Mouse (Mus musculus): ENCODE results near the gene Slc29a1. TPM values are rescaled to one million over a fixed set of nuclear protein-coding genes. Genes with fewer than 3 reads are reported as not detected.

Gene Slc29a1
- polyA plus RNA-seq, 1 experiment from 2014 or later: 30.7 TPM

DNA sequence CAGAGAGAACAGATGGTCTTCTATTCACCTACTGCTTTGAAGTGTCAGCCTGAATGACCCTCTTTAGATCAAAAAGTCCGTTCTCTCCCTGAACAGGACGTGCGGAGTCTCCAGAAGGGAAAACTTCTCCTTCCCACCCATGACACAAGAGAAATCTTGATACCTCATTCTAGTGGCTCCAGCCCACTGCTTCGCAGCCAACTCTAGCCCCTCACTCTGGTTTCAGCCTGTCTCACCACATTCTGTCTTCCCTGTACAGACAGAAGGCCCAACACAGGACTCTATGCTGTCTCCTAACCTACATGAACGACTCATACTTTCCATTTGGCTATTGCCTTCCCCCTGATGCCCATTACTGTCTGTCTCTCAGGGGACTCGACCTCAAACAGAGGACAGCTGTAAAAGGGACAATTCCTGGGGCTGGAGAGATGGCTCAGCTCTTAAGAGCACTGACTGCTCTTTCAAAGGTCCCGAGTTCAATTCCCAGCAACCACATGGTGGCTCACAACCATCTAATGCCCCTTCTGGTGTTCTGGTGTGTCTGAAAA, 48.1 kb downstream of the Slc29a1 start:
- Histone ChIP-seq H3K4me2 (no peak overlapping the region), H3K9ac (no peak overlapping the region), H3K36me3 (replicated peaks) (peaks cover 4% of the 10 kb centered on the region; the same call in 1 of the 2 replicates), H3K27me3 (replicated peaks) (peaks cover 16% of the 10 kb centered on the region), H3K4me1 (peaks cover 46% of the 10 kb centered on the region), H3K27ac (no peak overlapping the region), H3K4me3 (no peak overlapping the region), H3K9me3 (no peaks in the 10 kb centered on the region)
- 44% methylated on average over 7 of the region's 7 CpGs for WGBS
- ATAC-seq (replicated peaks): no peak

GRCm38 (mm10) chr17:45550253-45550652, 49.2 kb downstream of the Slc29a1 start:
- Histone ChIP-seq H3K4me3 (peak overlapping the region; percentile 93; the same call in 1 of the 2 replicates), H3K9ac (no peak overlapping the region), H3K4me2 (peak overlapping the region; percentile 56), H3K27ac (0 out of 2 replicates have a peak overlapping the region, but pooled peaks have one; percentile 96), H3K9me3 (no peaks in the 10 kb centered on the region), H3K4me1 (peaks cover 43% of the 10 kb centered on the region), H3K36me3 (replicated peaks) (peaks cover 11% of the 10 kb centered on the region; the same call in 1 of the 2 replicates), H3K27me3 (replicated peaks) (peaks cover 23% of the 10 kb centered on the region)
- WGBS: 24% methylated on average over 5 of the region's 5 CpGs
- ATAC-seq (replicated peaks): no peak

- Histone ChIP-seq H3K27me3 (replicated peaks) (peaks cover 23% of the 10 kb centered on the region), H3K36me3 (replicated peaks) (peaks cover 15% of the 10 kb centered on the region), H3K4me2 (peak within 1 kb of the TSS; percentile 56), H3K9me3 (no peaks in the 10 kb centered on the region), H3K27ac (peak within 1 kb of the TSS; percentile 96), H3K4me3 (peak within 1 kb of the TSS; percentile 93), H3K9ac (peak within 1 kb of the TSS; percentile 96), H3K4me1 (peaks cover 44% of the 10 kb centered on the region)
- ATAC-seq (replicated peaks): peak; percentile 45
- under 1% methylated on average over 22 of the region's 29 CpGs for WGBS
Measured at GRCm38 (mm10) chr17:45549617-45550181, 49.7 kb downstream of the Slc29a1 start, which contains the start of gene Tmem151b. Gene Tmem151b, minus strand, starts transcription at chr17:45549677.

GRCm38 (mm10) chr17:45548541-45549512, 50.6 kb downstream of the Slc29a1 start:
- H3K4me3 ChIP-seq: peak overlapping the region; percentile 93
- peaks cover 21% of the 10 kb centered on the region for H3K27me3 ChIP-seq (replicated peaks)
- H3K27ac ChIP-seq: peak overlapping the region; percentile 96
- peaks cover 51% of the 10 kb centered on the region for H3K4me1 ChIP-seq
- peak overlapping the region; percentile 56 for H3K4me2 ChIP-seq
- 2% methylated on average over 59 of the region's 68 CpGs for WGBS
- H3K9ac ChIP-seq: peak overlapping the region; percentile 96
- ATAC-seq (replicated peaks): peak; percentile 72
- H3K9me3 ChIP-seq: no peaks in the 10 kb centered on the region
- H3K36me3 ChIP-seq (replicated peaks): peaks cover 15% of the 10 kb centered on the region

- no peak for ATAC-seq (replicated peaks)
- WGBS: 86% methylated on average over 5 of the region's 5 CpGs
- Histone ChIP-seq H3K4me2 (peak overlapping the region; percentile 56), H3K9ac (no peak overlapping the region), H3K4me3 (peak overlapping the region; percentile 93), H3K27me3 (replicated peaks) (peaks cover 21% of the 10 kb centered on the region), H3K9me3 (no peaks in the 10 kb centered on the region), H3K27ac (no peak overlapping the region), H3K4me1 (peaks cover 52% of the 10 kb centered on the region), H3K36me3 (replicated peaks) (peaks cover 15% of the 10 kb centered on the region)
Measured at GRCm38 (mm10) chr17:45547461-45548190, 51.8 kb downstream of the Slc29a1 start.

DNA sequence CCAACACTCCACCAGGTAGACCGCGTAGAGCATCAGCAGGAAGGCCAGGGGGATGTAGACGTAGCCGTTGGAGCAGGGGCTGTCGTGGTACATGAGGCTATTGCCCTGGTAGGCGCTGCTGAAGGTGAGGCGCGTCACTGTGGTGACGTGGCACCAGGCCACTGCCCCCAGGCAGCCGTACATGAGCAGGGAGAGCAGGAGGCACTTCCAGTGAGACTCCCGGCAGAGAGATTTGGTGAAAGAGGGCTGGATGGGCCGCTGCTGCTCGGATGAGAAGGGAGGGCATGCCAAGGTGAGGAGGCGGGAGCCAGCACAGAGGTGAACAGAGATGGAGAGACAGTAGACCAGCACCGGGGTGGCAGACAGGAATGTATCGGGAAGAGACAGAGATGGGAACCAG, 52.5 kb downstream of the Slc29a1 start:
- ATAC-seq (replicated peaks): no peak
- Histone ChIP-seq H3K27me3 (replicated peaks) (peaks cover 21% of the 10 kb centered on the region), H3K36me3 (replicated peaks) (peaks cover 15% of the 10 kb centered on the region), H3K27ac (no peak overlapping the region), H3K9me3 (no peaks in the 10 kb centered on the region), H3K4me1 (peaks cover 51% of the 10 kb centered on the region), H3K9ac (no peak overlapping the region), H3K4me3 (no peak overlapping the region), H3K4me2 (no peak overlapping the region)
- 71% methylated on average over 16 of the region's 16 CpGs for WGBS

DNA sequence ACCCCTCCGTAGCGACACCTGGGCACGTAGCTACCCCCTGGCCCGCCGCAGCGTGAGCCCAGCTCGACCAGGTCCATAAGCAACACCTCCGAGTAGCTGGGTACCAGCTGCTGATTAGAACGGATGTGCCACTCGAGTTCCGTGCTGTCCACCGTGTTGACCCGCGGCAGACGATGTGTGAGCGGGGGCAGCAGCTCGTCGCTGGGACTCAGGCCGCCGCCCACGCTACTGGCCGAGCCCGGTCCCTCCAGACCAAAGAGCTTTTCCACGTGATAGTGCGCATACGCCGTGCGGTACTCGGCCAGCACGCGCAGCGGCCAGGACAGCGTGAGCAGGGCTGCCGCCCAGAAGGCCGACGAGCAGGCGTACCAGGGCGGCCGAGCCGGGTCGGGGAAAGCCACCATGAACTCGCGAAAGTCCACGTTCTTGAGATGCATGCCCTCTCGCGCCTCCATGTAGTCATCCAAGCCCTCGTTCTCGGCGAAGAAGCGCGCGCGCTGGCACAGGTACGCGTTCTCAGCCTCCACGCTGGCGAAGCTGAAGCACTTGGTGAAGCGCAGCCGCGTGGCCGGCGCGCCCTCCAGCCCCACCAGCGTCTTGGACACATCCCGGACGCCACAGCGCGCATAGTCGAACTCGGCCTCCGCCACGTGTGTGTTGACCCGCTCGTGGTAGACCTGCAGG, 54.0 kb downstream of the Slc29a1 start:
- no peak overlapping the region for H3K9ac ChIP-seq
- peak overlapping the region; percentile 15 for H3K4me2 ChIP-seq
- 15% methylated on average over 74 of the region's 74 CpGs for WGBS
- H3K4me1 ChIP-seq: peaks cover 42% of the 10 kb centered on the region
- peaks cover 21% of the 10 kb centered on the region for H3K27me3 ChIP-seq (replicated peaks)
- no peak overlapping the region for H3K27ac ChIP-seq
- peaks cover 15% of the 10 kb centered on the region for H3K36me3 ChIP-seq (replicated peaks)
- ATAC-seq (replicated peaks): no peak
- H3K9me3 ChIP-seq: no peaks in the 10 kb centered on the region
- H3K4me3 ChIP-seq: peak overlapping the region; percentile 1; the same call in 1 of the 2 replicates

GRCm38 (mm10) chr17:45544873-45545277, 54.5 kb downstream of the Slc29a1 start:
- no peak for ATAC-seq (replicated peaks)
- Histone ChIP-seq H3K36me3 (replicated peaks) (peaks cover 15% of the 10 kb centered on the region), H3K9ac (no peak overlapping the region), H3K4me2 (peak overlapping the region; percentile 15), H3K4me1 (peaks cover 36% of the 10 kb centered on the region), H3K4me3 (peak overlapping the region; percentile 1; the same call in 1 of the 2 replicates), H3K9me3 (no peaks in the 10 kb centered on the region), H3K27ac (no peak overlapping the region), H3K27me3 (replicated peaks) (peaks cover 21% of the 10 kb centered on the region)
- 6% methylated on average over 46 of the region's 46 CpGs for WGBS

- H3K4me2 ChIP-seq: no peak overlapping the region
- H3K27ac ChIP-seq: no peak overlapping the region
- peaks cover 25% of the 10 kb centered on the region for H3K27me3 ChIP-seq (replicated peaks)
- H3K4me3 ChIP-seq: no peak overlapping the region
- H3K9me3 ChIP-seq: no peaks in the 10 kb centered on the region
- WGBS: 13% methylated on average over 24 of the region's 24 CpGs
- peaks cover 15% of the 10 kb centered on the region for H3K36me3 ChIP-seq (replicated peaks)
- ATAC-seq (replicated peaks): no peak
- H3K9ac ChIP-seq: no peak overlapping the region
- peaks cover 35% of the 10 kb centered on the region for H3K4me1 ChIP-seq
Measured at GRCm38 (mm10) chr17:45544001-45544872, 55.2 kb downstream of the Slc29a1 start.

GRCm38 (mm10) chr17:45543115-45543514, 56.3 kb downstream of the Slc29a1 start:
- Histone ChIP-seq H3K27me3 (replicated peaks) (peaks cover 25% of the 10 kb centered on the region), H3K9me3 (no peaks in the 10 kb centered on the region), H3K9ac (no peak overlapping the region), H3K27ac (no peak overlapping the region), H3K4me1 (peaks cover 31% of the 10 kb centered on the region), H3K4me2 (no peak overlapping the region), H3K4me3 (no peak overlapping the region), H3K36me3 (replicated peaks) (peaks cover 15% of the 10 kb centered on the region)
- no peak for ATAC-seq (replicated peaks)
- 54% methylated on average over 1 of the region's 1 CpGs for WGBS

Data from midbrain, embryonic 15.5 days (tissue).